Mouse (Mus musculus) cerebellum, postnatal 10 days (tissue): ENCODE data around the gene Fgf23.

Experiments
- DNase-seq, 2 experiments: peaks; one replicate each; pipeline ENCODE4 v3.0.0; 2021; ENCODE audit warnings: mixed read lengths in 2 of 2

Fgf23 gene

DNA sequence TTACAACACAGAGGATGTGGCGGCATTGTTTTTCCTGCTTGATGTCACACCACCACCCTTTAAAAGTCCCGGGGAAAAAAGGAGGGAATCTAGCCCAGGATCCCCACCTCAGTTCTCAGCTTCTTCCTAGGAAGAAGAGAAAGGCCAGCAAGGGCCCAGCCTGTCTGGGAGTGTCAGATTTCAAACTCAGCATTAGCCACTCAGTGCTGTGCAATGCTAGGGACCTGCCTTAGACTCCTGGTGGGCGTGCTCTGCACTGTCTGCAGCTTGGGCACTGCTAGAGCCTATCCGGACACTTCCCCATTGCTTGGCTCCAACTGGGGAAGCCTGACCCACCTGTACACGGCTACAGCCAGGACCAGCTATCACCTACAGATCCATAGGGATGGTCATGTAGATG is at the start of gene Fgf23:
Gene Fgf23 (plus strand): TSS at position 86 of the 400 bp plus-strand sequence.
- DNase-seq, result no peak

DNA sequence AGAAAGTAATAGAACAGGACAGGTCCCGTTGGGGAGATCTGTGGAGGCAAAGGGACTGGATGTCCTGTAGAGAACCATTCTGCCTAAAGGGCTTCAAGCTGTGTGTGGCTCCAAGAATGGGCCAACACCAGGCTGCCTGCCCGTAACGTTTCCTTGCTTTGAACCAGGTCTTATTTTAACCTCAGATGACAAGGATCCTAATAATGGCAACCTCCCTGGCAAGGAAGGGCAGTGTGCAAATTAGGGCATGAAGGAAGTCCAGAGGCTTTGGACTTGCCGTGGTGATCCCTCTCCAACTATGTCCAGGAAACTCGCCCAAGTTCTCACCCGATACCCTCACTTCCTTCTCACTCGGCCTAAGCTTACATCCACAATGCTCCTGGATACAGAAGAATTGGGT is 47.9 kb upstream of the Fgf23 start:
- DNase-seq, result no peak

DNA sequence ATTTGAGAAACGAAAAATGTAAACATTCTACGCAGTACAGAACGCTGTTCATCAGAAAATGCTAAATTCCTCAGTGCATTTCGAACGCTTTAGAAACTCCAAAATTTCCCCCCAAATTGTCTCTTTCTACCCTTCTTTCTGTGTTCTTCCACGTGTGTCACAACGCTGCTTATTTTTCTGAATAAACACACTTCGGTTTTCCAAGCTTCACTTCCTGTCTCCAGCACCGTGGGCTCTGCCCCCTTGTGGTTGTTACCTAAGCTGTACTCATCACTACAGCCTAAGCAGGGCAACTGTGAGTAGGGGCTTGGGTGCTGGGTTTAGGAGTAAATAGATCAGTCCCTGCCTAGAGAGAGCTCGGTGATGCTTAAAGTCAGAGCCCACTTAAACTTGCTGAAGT is 37.9 kb upstream of the Fgf23 start:
- peak; percentile 19 to 23 for DNase-seq

DNA sequence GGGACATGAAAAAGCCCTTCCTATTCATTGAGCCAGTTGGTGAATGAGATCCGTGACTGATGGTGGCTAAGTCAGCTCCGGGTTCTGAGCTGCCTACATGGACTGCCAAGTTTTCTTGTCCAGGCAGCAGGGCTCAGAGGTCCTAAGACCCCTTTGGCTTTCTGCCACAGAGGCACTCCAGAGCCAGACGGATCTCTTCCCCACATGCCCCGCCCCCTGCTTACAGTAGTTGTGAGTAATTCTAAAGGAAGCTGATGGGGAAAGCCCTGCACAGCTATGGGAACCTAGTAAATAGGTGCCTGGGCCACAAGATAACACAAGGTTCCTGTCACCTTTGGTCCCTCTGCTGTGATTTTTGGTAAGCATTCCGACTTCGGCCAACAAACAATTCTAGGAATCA is 27.8 kb upstream of the Fgf23 start:
- peak; percentile 52 to 72 for DNase-seq

DNA sequence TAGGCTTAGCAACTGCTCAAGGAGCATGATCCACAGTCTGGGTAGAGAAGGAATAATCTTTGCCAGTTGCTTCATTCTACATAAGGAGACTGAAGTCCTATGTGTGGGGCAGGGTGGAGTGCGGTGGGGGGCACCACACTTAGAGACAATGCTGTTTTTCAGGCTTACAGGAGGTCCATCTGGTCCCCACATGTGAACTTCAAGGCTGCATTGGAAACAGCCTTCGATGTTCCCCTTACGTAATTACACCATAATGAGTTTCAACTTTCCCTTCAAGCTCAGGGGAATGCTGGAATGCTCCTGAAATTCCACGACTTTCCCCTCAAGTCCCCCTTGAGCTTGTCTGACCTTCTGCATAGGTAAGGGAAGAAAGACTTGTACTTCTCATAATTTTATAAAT is 21.9 kb upstream of the Fgf23 start:
- DNase-seq, result no peak

DNA sequence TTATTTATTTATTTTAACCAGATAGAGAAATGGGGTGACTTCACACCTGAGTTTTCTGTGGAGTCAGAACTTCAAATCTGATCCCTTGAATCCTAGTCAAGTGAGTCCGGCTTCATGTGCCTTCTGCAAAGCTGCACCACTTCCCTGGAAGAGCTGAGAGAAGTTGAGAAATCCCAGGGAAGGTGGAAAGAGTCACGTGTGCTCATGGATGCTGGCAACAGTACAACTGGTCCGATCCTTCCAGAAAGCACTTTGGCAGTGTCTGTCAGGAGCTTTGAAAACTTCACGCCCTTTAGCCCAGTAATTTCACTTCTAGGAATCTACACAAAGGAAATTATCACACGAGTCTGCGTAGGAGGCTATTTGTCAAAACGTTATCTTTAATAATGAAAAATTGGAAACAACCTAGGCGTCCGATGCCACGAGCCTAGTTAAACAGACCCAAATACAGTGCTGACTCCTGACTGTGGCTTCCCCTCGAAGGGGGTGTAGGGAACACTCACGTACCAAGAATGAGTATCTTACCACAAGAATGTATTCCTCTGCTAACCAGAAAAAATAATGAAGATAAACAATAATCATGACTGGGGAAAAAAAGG is 15.6 kb upstream of the Fgf23 start:
- no peak for DNase-seq

DNA sequence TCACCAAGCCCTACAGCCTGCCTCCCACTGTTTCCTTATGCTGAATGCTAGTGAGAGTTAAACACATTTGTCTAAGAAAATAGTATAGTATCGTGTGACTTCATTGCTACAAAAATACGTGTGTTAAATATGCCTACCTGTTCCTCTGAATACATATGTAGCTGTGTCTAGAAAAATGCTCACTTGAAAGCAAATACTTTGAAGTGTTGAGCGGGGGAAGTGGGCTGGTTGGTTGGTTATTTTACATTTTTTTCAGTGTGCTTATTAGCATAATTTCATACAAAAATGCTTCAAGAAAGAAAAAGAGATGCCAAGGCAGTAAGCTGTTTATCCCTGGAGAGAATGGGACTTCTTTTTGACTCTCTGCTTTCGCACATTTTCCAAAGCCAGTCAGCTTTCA is 12.7 kb upstream of the Fgf23 start:
- DNase-seq, result no peak

DNA sequence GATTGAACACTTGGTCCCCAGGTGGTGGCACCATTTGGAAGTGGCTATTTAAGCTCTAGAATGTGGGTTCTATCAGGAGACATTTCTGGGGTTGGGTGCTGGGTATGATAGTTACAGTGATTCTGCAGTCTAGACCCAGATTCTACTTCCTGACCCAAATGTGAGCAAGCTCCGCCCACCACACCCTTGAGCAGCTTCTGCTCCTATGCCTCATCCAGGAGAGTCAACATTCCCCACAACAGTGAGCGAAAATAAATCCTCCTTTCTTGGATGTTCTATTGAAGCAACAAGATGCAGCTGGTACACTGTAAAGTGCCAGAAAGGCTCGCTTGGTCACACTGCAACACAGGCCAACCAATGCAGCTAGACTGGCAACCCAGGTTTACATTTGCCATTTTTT is 8.8 kb upstream of the Fgf23 start:
- DNase-seq, result no peak

DNA sequence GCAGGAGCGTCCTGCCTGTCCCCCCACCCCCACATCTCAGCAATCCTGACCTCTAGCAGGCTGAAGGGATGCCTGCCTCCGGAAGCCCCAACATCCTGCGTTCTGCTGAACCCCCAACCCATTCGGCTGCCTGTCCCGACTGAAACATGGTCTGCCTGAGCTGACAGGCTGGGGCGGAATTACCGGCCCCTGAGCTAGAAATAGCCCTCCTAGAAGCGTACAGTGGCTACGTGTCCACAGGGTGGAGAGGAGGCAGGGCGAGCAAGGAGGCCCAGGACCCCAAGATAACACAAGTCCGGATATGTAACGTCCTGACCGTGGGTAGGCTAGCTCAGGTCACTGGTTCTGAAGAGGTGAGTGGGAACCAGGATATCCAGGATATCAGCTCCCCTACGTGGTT is 7.9 kb upstream of the Fgf23 start:
- DNase-seq, result no peak

DNA sequence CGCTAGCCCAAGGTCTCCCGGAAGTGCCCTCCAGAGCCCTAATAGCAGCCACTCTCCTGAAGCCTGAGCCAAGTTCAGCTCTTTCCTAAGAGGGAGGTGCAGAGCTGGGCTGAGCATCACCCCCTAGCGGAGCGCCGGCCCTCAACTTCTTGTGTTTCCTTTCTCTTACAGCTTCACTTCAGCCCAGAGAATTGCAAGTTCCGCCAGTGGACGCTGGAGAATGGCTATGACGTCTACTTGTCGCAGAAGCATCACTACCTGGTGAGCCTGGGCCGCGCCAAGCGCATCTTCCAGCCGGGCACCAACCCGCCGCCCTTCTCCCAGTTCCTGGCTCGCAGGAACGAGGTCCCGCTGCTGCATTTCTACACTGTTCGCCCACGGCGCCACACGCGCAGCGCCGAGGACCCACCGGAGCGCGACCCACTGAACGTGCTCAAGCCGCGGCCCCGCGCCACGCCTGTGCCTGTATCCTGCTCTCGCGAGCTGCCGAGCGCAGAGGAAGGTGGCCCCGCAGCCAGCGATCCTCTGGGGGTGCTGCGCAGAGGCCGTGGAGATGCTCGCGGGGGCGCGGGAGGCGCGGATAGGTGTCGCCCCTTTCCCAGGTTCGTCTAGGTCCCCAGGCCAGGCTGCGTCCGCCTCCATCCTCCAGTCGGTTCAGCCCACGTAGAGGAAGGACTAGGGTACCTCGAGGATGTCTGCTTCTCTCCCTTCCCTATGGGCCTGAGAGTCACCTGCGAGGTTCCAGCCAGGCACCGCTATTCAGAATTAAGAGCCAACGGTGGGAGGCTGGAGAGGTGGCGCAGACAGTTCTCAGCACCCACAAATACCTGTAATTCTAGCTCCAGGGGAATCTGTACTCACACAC is 7.4 kb downstream of the Fgf23 start:
- DNase-seq, result peak; percentile 86 to 87

DNA sequence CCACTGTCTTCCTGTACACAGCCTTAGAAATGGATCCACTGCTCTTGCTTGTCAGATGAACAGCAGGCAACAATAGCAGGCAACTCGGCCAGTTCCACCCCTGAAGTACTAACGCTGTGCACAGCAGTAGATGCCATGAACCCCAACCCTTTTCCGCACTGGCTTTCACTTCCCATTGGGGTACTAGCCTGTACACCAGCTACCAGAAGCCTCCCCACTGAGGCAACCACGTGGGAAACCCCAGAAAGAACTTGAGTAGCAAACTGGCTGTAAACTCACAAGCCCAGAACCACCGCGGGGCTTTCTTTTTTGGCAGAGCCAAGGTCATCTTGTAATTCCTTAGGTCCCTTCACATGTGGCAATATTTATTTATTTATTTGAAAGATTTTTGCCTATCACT is 9.1 kb downstream of the Fgf23 start:
- DNase-seq, result no peak

DNA sequence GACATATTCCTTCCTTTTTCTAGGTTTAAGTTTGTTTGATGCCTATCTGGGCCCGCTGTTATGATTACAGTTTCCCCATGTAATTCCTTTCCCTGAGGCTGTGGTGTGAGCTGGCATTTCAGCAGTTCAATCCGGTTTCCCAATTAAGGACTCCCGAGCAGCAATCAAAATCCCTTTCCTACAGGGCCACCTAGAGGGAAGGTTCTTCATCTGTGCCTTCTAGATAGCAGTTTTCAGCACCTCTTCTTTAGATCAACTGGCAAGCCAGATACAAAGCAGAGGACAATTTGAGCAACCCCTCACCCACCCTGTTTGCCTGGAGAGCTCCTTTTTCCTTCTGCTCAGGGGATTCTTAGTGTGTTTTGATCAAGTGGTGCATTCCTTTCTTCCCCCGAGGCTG is 14.0 kb downstream of the Fgf23 start:
- DNase-seq, result peak; percentile 76 to 84

DNA sequence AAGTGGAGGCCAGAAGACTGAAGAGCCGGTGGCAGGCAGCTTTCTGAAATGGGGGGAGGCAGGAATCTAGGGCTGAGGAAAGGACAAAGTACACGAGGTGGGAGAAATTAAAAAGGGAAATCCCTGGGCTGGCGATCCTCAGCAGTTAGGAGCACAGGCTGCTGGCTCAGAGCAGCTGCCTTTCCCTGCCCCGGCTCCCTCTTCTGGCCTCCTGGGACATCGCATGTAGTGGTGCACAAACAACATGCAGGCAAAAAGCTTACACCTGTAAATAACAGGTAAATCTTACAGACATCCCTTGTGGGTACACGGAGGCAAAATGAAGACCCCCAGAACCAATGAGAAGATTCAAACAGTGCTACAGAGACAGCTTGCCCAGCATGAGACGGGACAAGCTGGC is 21.9 kb downstream of the Fgf23 start:
- DNase-seq, result peak; percentile 59 to 67

DNA sequence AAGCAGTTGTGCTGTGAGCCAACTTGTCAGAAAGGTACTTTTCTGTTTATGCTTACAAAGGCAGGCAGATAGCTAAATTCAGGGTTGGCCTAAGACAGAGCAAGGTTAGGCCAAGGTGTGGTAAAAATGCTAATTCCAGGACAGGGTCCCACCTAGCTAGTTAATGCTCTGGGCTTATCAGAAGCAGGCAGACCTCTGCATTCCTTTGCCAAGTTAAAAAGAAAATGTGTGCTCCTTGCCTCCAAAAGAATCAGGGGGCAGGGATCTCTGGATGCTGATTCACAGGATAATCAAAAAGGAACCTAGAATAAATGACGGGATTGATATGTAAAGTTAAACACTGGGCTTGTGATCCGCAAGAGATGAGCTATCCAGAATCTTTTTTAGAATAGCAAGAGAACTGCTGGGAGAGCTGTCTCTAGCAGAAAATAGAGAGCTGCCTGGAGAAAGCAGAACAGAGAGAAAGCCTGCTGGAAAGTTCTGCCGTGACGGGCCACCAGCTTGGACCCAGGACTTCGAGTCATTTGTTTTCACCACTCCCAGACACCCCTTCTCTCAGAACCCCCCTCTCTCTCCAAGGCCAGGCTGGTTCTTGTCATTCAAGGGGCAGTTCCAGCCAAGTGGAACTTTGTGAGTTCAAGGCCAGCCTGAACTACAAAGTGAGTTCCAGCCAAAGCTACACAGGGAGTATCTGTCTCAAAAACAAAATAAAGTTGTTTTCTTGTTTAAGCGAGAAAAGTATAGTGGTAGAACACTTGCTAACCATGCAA is 31.0 kb downstream of the Fgf23 start:
- no peak for DNase-seq

DNA sequence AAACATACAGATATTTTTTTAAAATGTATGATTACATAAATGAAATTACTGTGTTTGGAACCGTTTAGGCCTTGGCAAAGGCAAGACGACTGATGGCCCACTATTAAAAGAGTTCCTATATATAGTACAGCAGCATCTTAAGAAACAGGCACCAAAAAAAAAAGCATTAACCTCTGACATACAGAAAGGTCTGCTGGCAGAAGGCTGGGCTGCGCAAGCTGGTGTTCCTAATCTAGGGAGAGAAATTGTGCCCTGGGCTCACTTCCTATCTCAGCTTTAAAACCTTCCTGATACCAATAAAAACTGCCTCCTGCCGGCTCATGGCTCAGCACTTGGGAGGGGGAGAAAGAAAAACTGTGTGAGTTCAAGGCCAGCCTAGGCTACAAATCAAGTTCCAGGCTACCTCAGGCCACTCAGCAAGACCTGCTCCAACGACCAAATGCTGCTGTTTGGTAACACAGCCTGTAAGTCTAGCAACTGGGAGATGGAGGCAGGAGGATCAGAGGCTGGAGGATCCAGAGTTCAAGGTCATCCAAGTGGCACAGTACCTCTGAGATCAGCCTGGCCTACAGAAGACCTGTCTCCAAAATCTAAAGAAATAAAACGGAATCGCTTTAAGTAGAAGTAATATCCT is 31.8 kb downstream of the Fgf23 start:
- no peak for DNase-seq

DNA sequence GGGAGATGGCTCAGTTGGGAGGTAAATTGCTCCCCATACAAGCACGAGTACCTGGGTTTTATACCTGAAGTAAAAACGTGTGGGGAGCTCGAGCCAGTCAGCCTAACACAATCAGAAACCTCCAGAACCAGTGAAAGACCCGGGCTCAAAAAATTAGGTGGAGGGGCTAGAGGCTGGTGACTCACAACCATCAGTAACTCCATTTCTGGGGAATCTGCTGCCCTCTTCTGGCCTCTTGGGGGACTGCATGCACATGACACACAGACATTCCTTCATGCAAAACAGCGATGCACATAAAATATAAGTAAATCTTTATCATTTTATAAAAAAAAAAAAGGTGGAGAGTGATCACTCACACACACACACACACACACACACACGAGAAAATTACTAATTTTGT is 32.4 kb downstream of the Fgf23 start:
- DNase-seq, result peak; percentile 68 to 80

DNA sequence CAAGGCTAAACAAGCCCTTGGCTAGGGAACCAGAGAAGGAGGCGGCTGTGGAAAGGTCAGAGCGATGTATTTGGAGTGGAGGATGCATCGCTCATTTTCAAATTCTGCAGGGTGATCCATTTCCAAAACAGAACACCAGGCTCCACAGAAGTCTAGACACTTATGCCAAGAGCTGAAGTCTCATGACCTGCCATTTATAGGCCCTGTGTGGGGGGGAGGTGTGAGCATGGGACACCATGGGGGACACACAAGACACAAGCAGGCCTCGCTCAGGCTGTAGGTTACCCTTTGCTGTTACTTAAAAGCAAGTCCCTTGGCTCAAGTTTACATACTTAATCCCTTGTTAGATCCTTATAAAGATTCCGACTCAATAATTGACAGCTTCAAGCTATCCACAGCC is 33.5 kb downstream of the Fgf23 start:
- no peak for DNase-seq

DNA sequence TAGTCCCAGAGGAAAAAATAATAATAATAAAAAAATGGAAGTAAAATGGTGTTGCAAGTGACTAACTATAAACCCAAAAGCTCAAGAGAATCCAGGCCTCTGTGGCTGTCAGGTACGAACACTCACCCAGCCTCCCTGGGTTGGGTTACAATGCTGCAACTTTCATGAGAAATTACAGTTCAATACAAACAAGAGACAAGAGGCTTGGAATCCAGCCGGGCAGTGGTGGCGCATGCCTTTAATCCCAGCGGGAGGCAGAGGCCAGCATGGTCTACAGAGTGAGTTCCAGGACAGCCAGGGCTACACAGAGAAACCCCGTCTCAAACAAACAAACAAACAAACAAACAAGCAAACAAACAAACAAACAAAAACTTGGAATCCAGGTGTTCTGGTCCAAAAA is 34.0 kb downstream of the Fgf23 start:
- peak; percentile 22 to 27 for DNase-seq

DNA sequence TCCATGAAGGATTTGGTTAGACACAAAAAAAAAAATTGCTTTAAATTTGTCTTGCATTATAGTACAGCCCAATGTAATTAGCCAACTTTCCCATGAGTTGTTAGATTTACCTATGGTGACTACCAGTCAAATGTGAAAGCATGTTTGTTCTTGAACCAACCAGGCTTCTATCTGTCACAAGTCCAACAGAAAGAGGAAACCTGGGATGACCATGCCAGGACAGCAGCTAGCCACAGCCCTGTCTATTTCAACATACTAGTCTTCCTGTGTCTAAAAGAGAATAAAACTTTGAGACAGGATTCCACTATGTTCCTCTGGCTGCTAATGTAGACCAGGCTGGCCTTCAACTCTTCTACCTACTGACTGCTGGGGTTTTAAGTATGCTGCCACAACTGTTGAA is 34.7 kb downstream of the Fgf23 start:
- no peak for DNase-seq

DNA sequence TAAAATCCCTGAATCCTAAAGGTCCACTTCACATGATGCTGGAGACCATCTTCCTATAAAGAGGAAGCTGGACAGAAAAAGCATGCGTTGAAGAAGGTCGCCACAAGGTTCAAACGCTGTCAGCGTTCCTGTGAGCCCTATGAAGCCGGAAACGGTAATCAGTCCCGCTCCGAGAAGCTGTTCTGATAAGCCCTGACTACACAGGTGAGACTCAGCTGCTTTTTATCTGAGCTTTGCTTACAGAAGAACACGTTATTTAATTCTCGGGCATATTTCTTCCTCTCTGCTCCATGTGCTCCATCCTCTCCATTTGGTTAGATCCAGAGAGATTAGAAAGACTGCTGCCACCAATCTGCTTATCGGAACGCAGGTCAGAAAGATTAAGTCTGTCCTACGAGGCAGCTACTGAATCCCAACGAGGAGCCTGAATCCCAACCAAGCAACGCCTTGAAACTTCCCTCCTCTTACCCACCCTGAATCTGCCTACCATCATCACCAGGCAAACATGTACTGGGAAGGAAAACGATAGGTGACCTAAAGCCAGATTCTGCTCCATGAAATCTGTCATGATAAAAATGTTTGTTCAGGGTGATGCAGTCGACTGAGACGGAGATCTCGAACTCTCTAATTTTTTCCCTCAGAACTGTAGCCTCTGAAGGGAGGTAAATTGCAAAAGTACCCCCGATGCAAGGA is 35.8 kb downstream of the Fgf23 start:
- no peak for DNase-seq

DNA sequence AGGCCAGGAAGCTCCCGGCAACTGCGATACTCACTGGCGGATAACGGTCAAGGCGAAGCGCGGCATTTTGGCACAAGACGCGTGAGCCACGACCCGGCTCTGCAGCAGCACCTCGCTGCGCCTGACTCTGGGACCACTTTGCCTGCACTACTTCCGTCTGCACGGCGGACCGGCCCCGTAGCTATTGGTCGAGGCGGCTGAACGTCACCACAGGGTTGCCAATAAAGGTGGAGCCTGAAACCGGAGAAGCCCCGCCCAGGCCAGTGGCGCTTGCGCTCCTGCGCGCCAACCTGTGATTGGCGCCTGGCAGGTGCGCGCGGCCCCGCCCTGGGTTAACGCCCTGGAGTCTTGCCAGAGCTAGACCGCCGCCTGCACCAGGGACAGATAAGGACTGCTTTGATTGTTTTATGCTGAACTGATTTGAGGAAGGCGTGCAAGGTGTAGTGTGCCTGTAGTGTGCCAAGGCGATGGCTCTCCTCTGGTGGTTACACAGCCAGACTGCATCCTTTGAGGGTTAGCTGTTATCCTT is 36.8 kb downstream of the Fgf23 start, which contains the start of gene Tigar:
Gene Tigar (minus strand): TSS at position 156 of the 529 bp plus-strand sequence.
- peak; percentile 98 to 99 for DNase-seq

DNA sequence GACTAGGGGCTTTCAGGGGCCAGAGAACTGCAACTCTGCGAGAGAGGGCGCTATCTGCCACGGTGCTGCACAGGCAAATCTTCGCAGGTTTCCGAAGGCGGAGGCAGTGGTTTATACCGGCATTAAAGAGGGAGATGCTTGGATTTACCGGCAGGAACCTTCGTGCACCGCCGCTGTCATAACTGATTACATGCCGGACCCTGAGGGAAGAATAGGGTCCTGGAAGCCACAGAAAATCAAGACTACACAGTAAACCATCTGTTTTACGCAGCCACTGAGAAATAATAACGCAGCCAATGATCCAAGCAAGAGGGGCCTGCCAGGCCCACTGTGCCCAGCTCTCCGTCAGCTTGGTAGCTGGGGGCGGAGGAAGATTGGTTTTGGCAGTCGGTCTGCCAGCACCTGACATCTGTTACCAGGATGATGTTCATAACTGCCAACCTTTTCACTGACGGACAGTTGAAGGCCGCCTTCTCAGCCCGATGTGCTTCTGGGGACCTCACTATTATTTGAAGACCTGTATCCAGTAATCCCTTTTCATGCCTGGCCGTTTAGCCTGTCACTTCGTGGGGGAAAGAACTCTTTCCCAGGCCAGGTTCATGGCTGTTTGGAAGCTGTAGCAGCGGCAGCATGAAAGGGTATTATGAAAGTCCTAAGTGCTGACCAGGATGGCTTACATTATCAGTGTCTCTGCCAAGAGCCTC is 42.2 kb downstream of the Fgf23 start:
- DNase-seq, result peak; percentile 85 to 90
